Mouse (Mus musculus) kidney, postnatal 0 days (tissue): ENCODE data around the gene Cep170. TPM values are rescaled to one million over a fixed set of nuclear protein-coding genes. Genes with fewer than 3 reads are reported as not detected.

Experiments
- ATAC-seq: fragments of 200-750 bp; cut with Nextera tagmentation; replicated peaks from 2 replicates; pipeline ENCODE4 v1.8.0; 2017; ENCODE audit warnings: low read depth, moderate number of reproducible peaks, moderate TSS enrichment, moderate library complexity; ENCODE audit not compliant: low FRiP score
- DNase-seq: peaks from one replicate; pipeline ENCODE4 v3.0.0-alpha.2; 2016; ENCODE audit warnings: low spot score
- H3K27ac ChIP-seq: fragments of 300-500 bp; sonication (generic); 2 replicates; pipeline ENCODE4 v1.5.1; 2014; ENCODE audit warnings: mild to moderate bottlenecking
- H3K27me3 ChIP-seq: fragments of 300-500 bp; sonication (generic); 2 replicates; pipeline ENCODE4 v1.6.1; 2014; ENCODE audit warnings: low read length, mixed read lengths; ENCODE audit not compliant: insufficient read depth
- H3K36me3 ChIP-seq: fragments of 300-500 bp; sonication (generic); 2 replicates; pipeline ENCODE4 v1.6.1; 2014; ENCODE audit warnings: low read length, mixed read lengths; ENCODE audit not compliant: insufficient read depth
- H3K4me1 ChIP-seq: fragments of 300-500 bp; sonication (generic); replicated peaks from 2 replicates; pipeline ENCODE4 v1.6.1; 2014; ENCODE audit warnings: antibody characterized with exemption, low read length, mixed read lengths; ENCODE audit not compliant: insufficient read depth
- H3K4me2 ChIP-seq: fragments of 300-500 bp; sonication (generic); 2 replicates; pipeline ENCODE4 v1.6.1; 2014; ENCODE audit warnings: mild to moderate bottlenecking, low read length, moderate library complexity, mixed read lengths
- H3K4me3 ChIP-seq: fragments of 300-500 bp; sonication (generic); replicated peaks from 2 replicates; pipeline ENCODE4 v1.5.1; 2014; ENCODE audit warnings: low read depth, low read length
- H3K9ac ChIP-seq: fragments of 300-500 bp; sonication (generic); 2 replicates; pipeline ENCODE4 v1.6.1; 2014; ENCODE audit warnings: low read depth, low read length
- H3K9me3 ChIP-seq: fragments of 300-500 bp; sonication (generic); replicated peaks from 2 replicates; pipeline ENCODE4 v1.6.1; 2016; ENCODE audit warnings: low read length, inconsistent platforms, mixed read lengths
- CTCF ChIP-seq: IDR thresholded peaks from 2 replicates; pipeline ENCODE4 v1.5.1; 2016; ENCODE audit warnings: antibody characterized with exemption, low read depth, mild to moderate bottlenecking, moderate library complexity
- WGBS: fragments of 180-500 bp; shearing (Covaris S2); extraction: QIAGEN DNeasy Blood & Tissue Kit; methylation state at CpG from one replicate; pipeline ENCODE4 v1.1.7; 2014; 5-methylcytosine and 5-hydroxymethylcytosine counted together
- polyA plus RNA-seq: library from polyadenylated mRNA; unstranded; fragments of >200 nt; fragmentation: Nextera tagmentation; extraction: Ambion mirVana; gene quantifications from 2 replicates; pipeline ENCODE4 v1.2.1, GENCODE M21; 2015

The Cep170 gene
- polyA plus RNA-seq, 1 experiment from 2014 or later = 11.9 TPM

GRCm38 (mm10) chr1:176810161-176810560, 3.7 kb downstream of the Cep170 start:
- Histone ChIP-seq H3K27ac (no peak overlapping the region), H3K9ac (no peak overlapping the region), H3K27me3 (no peaks in the 10 kb centered on the region), H3K4me2 (no peak overlapping the region), H3K9me3 (no peaks in the 10 kb centered on the region), H3K4me3 (no peak overlapping the region), H3K36me3 (no peaks in the 10 kb centered on the region), H3K4me1 (no peaks in the 10 kb centered on the region)
- no peak for TF ChIP-seq CTCF
- no peak for DNase-seq
- ATAC-seq = no peak

DNA sequence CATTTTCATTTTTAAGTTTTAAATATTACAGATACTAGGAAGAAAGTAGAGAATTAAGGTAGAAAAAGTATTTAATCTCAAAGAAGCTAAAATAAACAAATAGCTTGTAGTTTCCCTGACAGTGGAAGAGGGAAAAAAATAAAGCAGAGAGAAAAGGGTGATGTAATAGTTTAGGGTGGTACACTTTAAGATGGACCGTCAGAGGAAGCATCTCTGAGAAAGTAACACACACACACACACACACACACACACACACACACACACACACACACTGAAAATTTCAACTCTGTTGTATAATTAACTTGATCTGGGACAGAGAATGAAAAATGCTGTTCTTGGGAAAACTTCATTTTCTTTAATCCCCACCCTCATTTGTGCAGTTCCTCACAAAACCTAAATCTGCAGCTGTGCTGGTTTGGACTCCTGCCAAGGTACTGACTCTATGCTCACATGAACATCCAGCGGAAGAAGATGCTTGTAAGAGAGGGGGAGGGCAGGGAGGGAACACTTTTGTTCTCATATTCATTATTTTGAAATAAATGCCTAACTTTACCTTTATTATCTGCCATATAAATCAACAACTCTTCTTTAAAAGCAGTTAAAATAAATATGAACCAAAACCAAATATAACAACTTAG, 13.0 kb downstream of the Cep170 start:
- DNase-seq = peak; percentile 89
- Histone ChIP-seq H3K4me1 (no peaks in the 10 kb centered on the region; the same call in 1 of the 2 replicates), H3K4me3 (no peak overlapping the region), H3K9ac (no peak overlapping the region), H3K27ac (no peak overlapping the region), H3K27me3 (no peaks in the 10 kb centered on the region), H3K4me2 (no peak overlapping the region), H3K36me3 (no peaks in the 10 kb centered on the region), H3K9me3 (no peaks in the 10 kb centered on the region)
- ATAC-seq = no peak
- TF ChIP-seq CTCF = no peak
- 21% methylated on average over 2 of the region's 2 CpGs for WGBS

DNA sequence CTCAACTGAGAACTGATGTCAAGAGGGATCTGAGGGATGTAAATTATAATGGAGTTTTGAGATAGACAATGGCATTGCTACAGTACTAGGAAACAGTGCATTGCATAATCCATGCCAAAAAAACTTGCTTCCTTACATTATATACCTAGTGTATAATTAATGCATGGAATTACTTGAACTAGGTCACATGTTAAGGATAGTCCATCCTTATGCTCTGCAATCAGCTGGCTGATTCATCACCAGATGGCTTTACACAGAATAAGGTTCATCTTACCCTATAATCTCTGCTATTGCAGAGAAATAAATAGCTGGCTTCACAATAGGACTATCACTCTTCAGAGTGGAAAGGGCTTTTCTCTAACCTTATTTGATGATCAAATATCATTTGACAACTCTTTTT, 15.2 kb downstream of the Cep170 start:
- TF ChIP-seq CTCF = no peak

GRCm38 (mm10) chr1:176792175-176792574, 21.7 kb downstream of the Cep170 start:
- WGBS = 83% methylated on average over 1 of the region's 1 CpGs
- no peak overlapping the region for H3K9ac ChIP-seq
- no peak for ATAC-seq
- no peak for DNase-seq
- no peak overlapping the region for H3K4me2 ChIP-seq
- H3K9me3 ChIP-seq = no peaks in the 10 kb centered on the region
- H3K27ac ChIP-seq = no peak overlapping the region
- H3K27me3 ChIP-seq = no peaks in the 10 kb centered on the region
- peaks cover 3% of the 10 kb centered on the region; the same call in 1 of the 2 replicates for H3K36me3 ChIP-seq
- no peak overlapping the region for H3K4me3 ChIP-seq
- no peaks in the 10 kb centered on the region for H3K4me1 ChIP-seq
- TF ChIP-seq CTCF = no peak

More for the DNA sequence above, 15.2 kb downstream of the Cep170 start:
- Histone ChIP-seq H3K9me3 (no peaks in the 10 kb centered on the region), H3K27ac (no peak overlapping the region), H3K4me1 (no peaks in the 10 kb centered on the region; the same call in 1 of the 2 replicates), H3K9ac (no peak overlapping the region), H3K27me3 (no peaks in the 10 kb centered on the region), H3K4me3 (no peak overlapping the region), H3K4me2 (no peak overlapping the region), H3K36me3 (no peaks in the 10 kb centered on the region)
- DNase-seq (no peak), ATAC-seq (no peak)

GRCm38 (mm10) chr1:176789326-176789725, 24.5 kb downstream of the Cep170 start:
- DNase-seq (no peak), ATAC-seq (no peak)
- Histone ChIP-seq H3K9ac (no peak overlapping the region), H3K27me3 (no peaks in the 10 kb centered on the region), H3K36me3 (peaks cover 11% of the 10 kb centered on the region; the same call in 1 of the 2 replicates), H3K4me2 (no peak overlapping the region), H3K4me1 (no peaks in the 10 kb centered on the region), H3K27ac (no peak overlapping the region), H3K9me3 (no peaks in the 10 kb centered on the region), H3K4me3 (no peak overlapping the region)
- WGBS = 82% methylated on average over 7 of the region's 7 CpGs
- no peak for TF ChIP-seq CTCF

DNA sequence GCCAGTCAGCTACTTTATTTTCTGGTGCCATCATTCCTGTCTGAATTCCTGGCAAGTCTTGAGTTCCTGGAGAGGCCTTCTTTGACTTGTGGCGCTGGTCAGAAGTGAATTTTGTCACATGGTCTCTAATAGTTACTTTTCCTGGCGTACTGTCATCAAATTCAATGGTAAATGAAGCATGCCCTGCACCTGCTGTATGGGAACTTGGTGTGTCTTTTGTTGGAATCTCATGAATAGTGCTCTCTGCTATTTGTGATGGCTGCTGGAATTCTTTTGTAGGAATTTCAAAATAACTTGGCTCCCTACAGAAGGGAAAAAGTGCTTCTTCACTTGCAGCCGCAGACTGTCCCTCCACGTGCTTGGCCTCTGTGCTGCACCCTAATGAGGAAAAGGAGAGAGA, 39.3 kb downstream of the Cep170 start:
- Histone ChIP-seq H3K4me1 (no peaks in the 10 kb centered on the region), H3K27ac (no peak overlapping the region), H3K36me3 (peaks cover 9% of the 10 kb centered on the region; the same call in 1 of the 2 replicates), H3K27me3 (no peaks in the 10 kb centered on the region), H3K4me3 (no peak overlapping the region), H3K4me2 (no peak overlapping the region), H3K9me3 (no peaks in the 10 kb centered on the region), H3K9ac (no peak overlapping the region)
- 87% methylated on average over 4 of the region's 4 CpGs for WGBS
- no peak for DNase-seq
- no peak for ATAC-seq
- TF ChIP-seq CTCF = no peak

- H3K27ac ChIP-seq = no peak overlapping the region
- no peak overlapping the region for H3K4me2 ChIP-seq
- no peaks in the 10 kb centered on the region for H3K9me3 ChIP-seq
- no peak overlapping the region for H3K4me3 ChIP-seq
- DNase-seq (no peak), ATAC-seq (no peak)
- WGBS = 86% methylated on average over 2 of the region's 2 CpGs
- no peaks in the 10 kb centered on the region for H3K27me3 ChIP-seq
- TF ChIP-seq CTCF = no peak
- no peak overlapping the region for H3K9ac ChIP-seq
- H3K36me3 ChIP-seq = peaks cover 6% of the 10 kb centered on the region; the same call in 1 of the 2 replicates
- no peaks in the 10 kb centered on the region for H3K4me1 ChIP-seq
Observed at GRCm38 (mm10) chr1:176762295-176762694, 51.6 kb downstream of the Cep170 start.
